In the genomic region with DNA sequence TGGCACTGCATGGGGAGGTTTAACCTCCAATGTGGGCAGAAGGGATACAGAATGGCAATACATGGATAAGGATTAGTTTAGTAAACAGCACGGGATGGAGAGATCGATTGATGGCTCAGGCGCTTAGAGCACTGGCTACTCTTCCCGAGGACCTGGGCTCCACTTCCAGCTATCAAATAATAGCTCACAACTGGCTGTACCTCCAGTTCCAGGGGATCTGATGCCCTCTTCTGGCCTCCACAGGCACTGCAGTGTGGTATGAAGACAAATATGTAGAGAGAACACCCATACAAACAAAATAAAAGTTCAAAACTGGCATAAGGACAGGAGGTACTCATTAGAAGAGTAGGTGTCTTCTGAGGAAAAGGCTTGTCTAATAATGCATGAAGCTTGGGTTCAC, we compare ENCODE assay signal across 9 mouse cellular contexts. TPM values are rescaled to one million over a fixed set of nuclear protein-coding genes. Genes with fewer than 3 reads are reported as not detected.
DNase-seq lines count a peak whose midpoint lies in the region; ATAC-seq and TF ChIP-seq lines count a peak whose summit lies in the region.
"Had no signal": no experiment of that assay in that cellular context is flagged by ENCODE, and none has a peak within 500 bp of the region (broad histone marks: within the 10 kb centered on the region; RNA-seq: fewer than 3 reads in every experiment).

No protein-coding gene starts in this region.

- no peaks in the 10 kb centered on the region for H3K9me3 ChIP-seq in liver, embryonic 12.5 days (replicated peaks)
- no peaks in the 10 kb centered on the region for H3K9me3 ChIP-seq in heart, postnatal 0 days (replicated peaks; ENCODE audit: control insufficient read depth, low read length)
- H3K9me3 ChIP-seq: heart, embryonic 15.5 days had no signal

- H3K27me3 ChIP-seq in liver, adult 2 months (ENCODE audit: control insufficient read depth, insufficient read depth, low read length): no peaks in the 10 kb centered on the region
- H3K27me3 ChIP-seq in liver, embryonic 12.5 days (replicated peaks): no peaks in the 10 kb centered on the region
- no peaks in the 10 kb centered on the region for H3K27me3 ChIP-seq in heart, postnatal 0 days (ENCODE audit: control insufficient read depth, insufficient read depth, low read length)
- H3K27me3 ChIP-seq: heart, embryonic 15.5 days had no signal

- DNase-seq in cerebellum, adult 9-10 months: peak; percentile 48
- DNase-seq in cerebellum, adult 8-10 months: no peak
- DNase-seq in liver, adult 2 months (ENCODE audit: extremely low read depth, low read depth, low spot score): peak; percentile 79
- peak; percentile 56 for DNase-seq in adrenal gland, postnatal 10 days
- DNase-seq in heart, postnatal 0 days (ENCODE audit: low spot score): no peak
- peak; percentile 84 for DNase-seq in lung, postnatal 36 days
- DNase-seq in MN1 (ENCODE audit: low spot score): no peak

- whole genome bisulfite sequencing in liver, adult 2 months: 53% methylated on average over 4 of the region's 4 CpGs
- WGBS in liver, embryonic 12.5 days (ENCODE audit: insufficient replicate concordance): 65% methylated on average over 4 of the region's 4 CpGs
- WGBS in heart, postnatal 0 days: 81% methylated on average over 4 of the region's 4 CpGs

- TF ChIP-seq POLR2A in liver, adult 2 months (IDR thresholded peaks at IDR 0.05; ENCODE audit: extremely low read depth, insufficient read depth, low read length): no peak

- no peaks in the 10 kb centered on the region for H3K4me1 ChIP-seq in liver, adult 2 months (ENCODE audit: control insufficient read depth, insufficient read depth, low read length)
- no peaks in the 10 kb centered on the region for H3K4me1 ChIP-seq in liver, embryonic 12.5 days
- no peaks in the 10 kb centered on the region; the same call in 1 of the 2 replicates for H3K4me1 ChIP-seq in heart, postnatal 0 days (ENCODE audit: control insufficient read depth, insufficient read depth)
- H3K4me1 ChIP-seq: heart, embryonic 15.5 days had no signal

- H3K4me2 ChIP-seq in liver, embryonic 12.5 days: no peak overlapping the region
- no peak overlapping the region for H3K4me2 ChIP-seq in heart, postnatal 0 days (ENCODE audit: low read depth, low read length)
- H3K4me2 ChIP-seq: heart, embryonic 15.5 days had no signal

- peak; percentile 72 for TF ChIP-seq CTCF in liver, adult 2 months (IDR thresholded peaks at IDR 0.05; ENCODE audit: low read depth, low read length)
- TF ChIP-seq CTCF in heart, postnatal 0 days (IDR thresholded peaks at IDR 0.05; ENCODE audit: low read depth): peak; percentile 57

- peaks cover 46% of the 10 kb centered on the region for H3K36me3 ChIP-seq in liver, adult 2 months (ENCODE audit: control insufficient read depth, insufficient read depth, low read length)
- peaks cover 88% of the 10 kb centered on the region for H3K36me3 ChIP-seq in liver, embryonic 12.5 days
- peaks cover 78% of the 10 kb centered on the region for H3K36me3 ChIP-seq in heart, postnatal 0 days (replicated peaks; ENCODE audit: control insufficient read depth, insufficient read depth, low read length)

- peaks cover 4% of the 10 kb centered on the region; the same call in 1 of the 2 replicates for H3K79me2 ChIP-seq in liver, adult 2 months (ENCODE audit: control insufficient read depth, insufficient read depth, low read length)

- no peak overlapping the region for H3K27ac ChIP-seq in liver, adult 2 months (replicated peaks; ENCODE audit: insufficient read depth, low read depth, low read length)
- H3K27ac ChIP-seq in liver, embryonic 12.5 days: no peak overlapping the region
- no peak overlapping the region for H3K27ac ChIP-seq in heart, postnatal 0 days (ENCODE audit: low read depth)
- H3K27ac ChIP-seq: heart, embryonic 15.5 days had no signal

- no peak overlapping the region for H3K9ac ChIP-seq in liver, adult 2 months (ENCODE audit: low read depth, low read length)
- no peak overlapping the region for H3K9ac ChIP-seq in liver, embryonic 12.5 days
- H3K9ac ChIP-seq in heart, postnatal 0 days (replicated peaks; ENCODE audit: low read depth, low read length): no peak overlapping the region
- H3K9ac ChIP-seq: heart, embryonic 15.5 days had no signal

- ATAC-seq in liver, embryonic 12.5 days: no peak
- ATAC-seq in heart, postnatal 0 days (ENCODE audit: insufficient read depth, low read depth): no peak

- H3K4me3 ChIP-seq in liver, adult 2 months (ENCODE audit: insufficient read depth, low read depth, low read length): no peak overlapping the region
- H3K4me3 ChIP-seq in liver, embryonic 12.5 days: no peak overlapping the region
- H3K4me3 ChIP-seq in heart, postnatal 0 days (ENCODE audit: low read depth, low read length): no peak overlapping the region
- H3K4me3 ChIP-seq: heart, embryonic 15.5 days had no signal

- no peak for TF ChIP-seq EP300 in heart, postnatal 0 days (IDR thresholded peaks at IDR 0.05; ENCODE audit: low read depth)

RNA-seq across cellular contexts. Expression of a gene that starts 16.6 kb away (rescaled TPM):
- total RNA-seq in liver, adult 2 months (2014; rRNA removed): 30.6 and 36.0 TPM in 2 replicates
- 36.7 and 39.0 TPM in 2 replicates for polyA plus RNA-seq in liver, adult 2 months (2012; rRNA removed)
- polyA plus RNA-seq in liver, embryonic 12.5 days (2016; fragmentation: Nextera tagmentation; extraction: Ambion mirVana): 51.6 and 53.9 TPM in 2 replicates
- total RNA-seq in adrenal gland, postnatal 10 days (2021): 10 to 100 TPM; 35.5 to 36.6 TPM
- 15.4 and 27.8 TPM in 2 replicates for total RNA-seq in heart, postnatal 0 days (2014; rRNA removed; ENCODE audit: low replicate concordance)
- polyA plus RNA-seq in heart, postnatal 0 days (2015; fragmentation: Nextera tagmentation; extraction: Ambion mirVana): 39.1 and 40.8 TPM in 2 replicates

RNA-seq across cellular contexts. Expression of a gene that starts 17.4 kb away (rescaled TPM):
- total RNA-seq in liver, adult 2 months (2014; rRNA removed): 39.7 and 44.3 TPM in 2 replicates
- 39.0 and 49.1 TPM in 2 replicates for polyA plus RNA-seq in liver, adult 2 months (2012; rRNA removed)
- polyA plus RNA-seq in liver, embryonic 12.5 days (2016; fragmentation: Nextera tagmentation; extraction: Ambion mirVana): 74.1 and 76.0 TPM in 2 replicates
- total RNA-seq in adrenal gland, postnatal 10 days (2021): 100 to 1,000 TPM; 132 to 167 TPM
- total RNA-seq in heart, postnatal 0 days (2014; rRNA removed; ENCODE audit: low replicate concordance): 54.8 and 69.7 TPM in 2 replicates
- polyA plus RNA-seq in heart, postnatal 0 days (2015; fragmentation: Nextera tagmentation; extraction: Ambion mirVana): 56.0 and 57.5 TPM in 2 replicates

RNA-seq across cellular contexts. Expression of a gene that starts 28.2 kb away (rescaled TPM):
- total RNA-seq in liver, adult 2 months (2014; rRNA removed): 0.09 and 0.27 TPM in 2 replicates
- 0.37 and 0.73 TPM in 2 replicates for polyA plus RNA-seq in liver, adult 2 months (2012; rRNA removed)
- 0.61 and 1.0 TPM in 2 replicates for polyA plus RNA-seq in liver, embryonic 12.5 days (2016; fragmentation: Nextera tagmentation; extraction: Ambion mirVana)
- total RNA-seq in adrenal gland, postnatal 10 days (2021): 1 to 10 TPM; 1.7 to 2.5 TPM
- total RNA-seq in heart, postnatal 0 days (2014; rRNA removed; ENCODE audit: low replicate concordance): 6.2 and 7.0 TPM in 2 replicates
- 0.41 and 0.47 TPM in 2 replicates for polyA plus RNA-seq in heart, postnatal 0 days (2015; fragmentation: Nextera tagmentation; extraction: Ambion mirVana)

RNA-seq across cellular contexts. Expression of a gene that starts 28.6 kb away (rescaled TPM):
- not detected in 2 replicates for total RNA-seq in liver, adult 2 months (2014; rRNA removed)
- polyA plus RNA-seq in liver, adult 2 months (2012; rRNA removed): not detected in 2 replicates
- not detected in 2 replicates for polyA plus RNA-seq in liver, embryonic 12.5 days (2016; fragmentation: Nextera tagmentation; extraction: Ambion mirVana)
- total RNA-seq in adrenal gland, postnatal 10 days (2021): not detected
- total RNA-seq in heart, postnatal 0 days (2014; rRNA removed; ENCODE audit: low replicate concordance): not detected in 2 replicates
- polyA plus RNA-seq in heart, postnatal 0 days (2015; fragmentation: Nextera tagmentation; extraction: Ambion mirVana): not detected in 2 replicates
- polyA plus RNA-seq: heart, embryonic 15.5 days had no signal

RNA-seq across cellular contexts. Expression of a gene that starts 29.3 kb away (rescaled TPM):
- total RNA-seq in liver, adult 2 months (2014; rRNA removed): not detected in 2 replicates
- polyA plus RNA-seq in liver, adult 2 months (2012; rRNA removed): not detected in 2 replicates
- polyA plus RNA-seq in liver, embryonic 12.5 days (2016; fragmentation: Nextera tagmentation; extraction: Ambion mirVana): 0.05 TPM in 1 of 2 replicates, not detected in the other
- not detected for total RNA-seq in adrenal gland, postnatal 10 days (2021)
- not detected in 2 replicates for total RNA-seq in heart, postnatal 0 days (2014; rRNA removed; ENCODE audit: low replicate concordance)
- polyA plus RNA-seq in heart, postnatal 0 days (2015; fragmentation: Nextera tagmentation; extraction: Ambion mirVana): 0.10 and 0.11 TPM in 2 replicates

Comparison
In these comparisons a context has a peak if more than half of its experiments do, and no peak if none do; other contexts are left out.
1. DNase-seq: peak in cerebellum, adult 9-10 months (single experiment), liver, adult 2 months (single experiment), adrenal gland, postnatal 10 days (single experiment) and lung, postnatal 36 days (single experiment); none in cerebellum, adult 8-10 months (single experiment), heart, postnatal 0 days (single experiment) and MN1 (single experiment).